Mouse (Mus musculus): ENCODE results near the gene Iqcf6.

- TF ChIP-seq CTCF (conservative IDR thresholded peaks at IDR 0.05; ENCODE audit: insufficient read depth, insufficient read length, low read depth, low read length), result no peak
- TF ChIP-seq POLR2A (IDR thresholded peaks at IDR 0.05; ENCODE audit: low read depth, low read length), result no peak
Measured at GRCm38 (mm10) chr9:106673860-106674259, 47.5 kb downstream of the Iqcf6 start.
